Mouse (Mus musculus) liver, embryonic 16.5 days (tissue): ENCODE data around the gene Lat. TPM values are rescaled to one million over a fixed set of nuclear protein-coding genes. Genes with fewer than 3 reads are reported as not detected.

ENCODE experiments used
- ATAC-seq: fragments of 200-750 bp; cut with Nextera tagmentation; 2 replicates; pipeline ENCODE4 v1.8.0; 2017; ENCODE audit warnings: low read depth, mild to moderate bottlenecking, moderate number of reproducible peaks, moderate library complexity
- H3K27ac ChIP-seq: fragments of 300-500 bp; sonication (generic); 2 replicates; pipeline ENCODE4 v1.5.1; 2014; ENCODE audit warnings: mild to moderate bottlenecking, low read length
- H3K27me3 ChIP-seq: fragments of 300-500 bp; sonication (generic); 2 replicates; pipeline ENCODE4 v1.6.1; 2014; ENCODE audit warnings: low read depth, low read length, mixed read lengths; ENCODE audit not compliant: control insufficient read depth, insufficient read depth
- H3K36me3 ChIP-seq: fragments of 300-500 bp; sonication (generic); 2 replicates; pipeline ENCODE4 v1.6.1; 2014; ENCODE audit warnings: mild to moderate bottlenecking; ENCODE audit not compliant: control insufficient read depth, insufficient read depth
- H3K4me1 ChIP-seq: fragments of 300-500 bp; sonication (generic); 2 replicates; pipeline ENCODE4 v1.6.1; 2014; ENCODE audit warnings: low read depth, low read length, mixed read lengths; ENCODE audit not compliant: control insufficient read depth
- H3K4me2 ChIP-seq: fragments of 300-500 bp; sonication (generic); 2 replicates; pipeline ENCODE4 v1.6.1; 2014; ENCODE audit warnings: low read depth, low read length, mixed read lengths
- H3K4me3 ChIP-seq: fragments of 300-500 bp; sonication (generic); 2 replicates; pipeline ENCODE4 v1.5.1; 2014; ENCODE audit warnings: low read depth, mild to moderate bottlenecking, low read length
- H3K9ac ChIP-seq: fragments of 300-500 bp; sonication (generic); 2 replicates; pipeline ENCODE4 v1.6.1; 2014; ENCODE audit warnings: low read depth, low read length
- H3K9me3 ChIP-seq: fragments of 300-500 bp; sonication (generic); replicated peaks from 2 replicates; pipeline ENCODE4 v1.6.1; 2016; ENCODE audit warnings: low read length; ENCODE audit not compliant: control insufficient read depth
- WGBS: fragments of 180-500 bp; shearing (Covaris S2); extraction: QIAGEN DNeasy Blood & Tissue Kit; methylation state at CpG from one replicate; pipeline ENCODE4 v1.1.7; 2014; ENCODE audit not compliant: insufficient replicate concordance; 5-methylcytosine and 5-hydroxymethylcytosine counted together
- polyA plus RNA-seq: library from polyadenylated mRNA; unstranded; fragments of >200 nt; fragmentation: Nextera tagmentation; extraction: Ambion mirVana; gene quantifications from 2 replicates; pipeline ENCODE4 v1.2.1, GENCODE M21; 2015

Gene Lat
- polyA plus RNA-seq, 1 experiment from 2014 or later: 5.4 TPM

DNA sequence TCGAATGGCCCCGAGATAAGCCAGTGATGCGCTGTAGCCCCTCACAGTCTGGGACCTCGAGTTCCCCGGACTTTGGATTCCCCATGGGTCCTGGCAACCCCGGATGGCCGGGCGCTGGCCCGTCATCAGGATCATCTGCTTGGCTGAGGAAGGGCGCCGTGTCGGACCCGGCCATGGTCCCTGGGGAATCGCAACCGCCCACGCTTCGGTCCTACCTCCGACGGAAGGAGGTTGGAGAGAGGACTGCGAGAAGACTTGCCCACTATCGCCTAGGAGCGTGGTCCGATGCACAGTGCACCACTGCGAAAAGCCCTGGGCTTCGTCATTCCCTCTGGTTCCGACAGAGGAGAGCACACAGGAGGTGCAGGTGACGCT, 7.5 kb upstream of the Lat start:
- Histone ChIP-seq H3K4me2 (peak overlapping the region; percentile 92), H3K4me3 (peak overlapping the region; percentile 71), H3K27me3 (no peaks in the 10 kb centered on the region), H3K36me3 (no peaks in the 10 kb centered on the region; the same call in 1 of the 2 replicates), H3K27ac (peak overlapping the region; percentile 5; the same call in 1 of the 2 replicates), H3K9me3 (no peaks in the 10 kb centered on the region), H3K9ac (peak overlapping the region; percentile 66), H3K4me1 (peaks cover 22% of the 10 kb centered on the region)
- under 1% methylated on average over 27 of the region's 27 CpGs for WGBS
- peak; percentile 33 for ATAC-seq

DNA sequence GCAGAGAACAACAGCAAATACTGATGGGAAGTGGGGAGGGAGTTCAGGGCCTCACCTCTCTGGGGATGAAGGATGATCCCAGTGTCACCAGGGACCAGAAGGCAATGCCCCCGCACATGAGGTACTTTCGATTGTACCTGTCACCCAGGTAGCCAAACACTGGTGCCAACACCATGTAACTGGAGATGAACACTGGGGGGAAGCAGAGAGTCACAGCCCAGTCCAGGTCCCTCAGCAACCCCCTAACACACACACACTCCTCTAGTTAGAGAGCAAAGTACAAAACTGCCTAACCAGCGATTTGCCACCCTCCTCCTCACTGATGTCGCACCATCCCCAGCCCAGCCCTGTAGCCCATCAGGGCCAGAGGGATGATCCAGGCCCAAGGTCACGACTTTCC, 5.6 kb upstream of the Lat start:
- H3K9ac ChIP-seq: no peak overlapping the region
- H3K27me3 ChIP-seq: no peaks in the 10 kb centered on the region
- no peak for ATAC-seq
- no peak overlapping the region for H3K4me2 ChIP-seq
- H3K27ac ChIP-seq: no peak overlapping the region
- WGBS: 75% methylated on average over 5 of the region's 5 CpGs
- H3K4me1 ChIP-seq: peaks cover 22% of the 10 kb centered on the region
- no peak overlapping the region for H3K4me3 ChIP-seq
- peaks cover 6% of the 10 kb centered on the region; the same call in 1 of the 2 replicates for H3K36me3 ChIP-seq
- no peaks in the 10 kb centered on the region for H3K9me3 ChIP-seq

DNA sequence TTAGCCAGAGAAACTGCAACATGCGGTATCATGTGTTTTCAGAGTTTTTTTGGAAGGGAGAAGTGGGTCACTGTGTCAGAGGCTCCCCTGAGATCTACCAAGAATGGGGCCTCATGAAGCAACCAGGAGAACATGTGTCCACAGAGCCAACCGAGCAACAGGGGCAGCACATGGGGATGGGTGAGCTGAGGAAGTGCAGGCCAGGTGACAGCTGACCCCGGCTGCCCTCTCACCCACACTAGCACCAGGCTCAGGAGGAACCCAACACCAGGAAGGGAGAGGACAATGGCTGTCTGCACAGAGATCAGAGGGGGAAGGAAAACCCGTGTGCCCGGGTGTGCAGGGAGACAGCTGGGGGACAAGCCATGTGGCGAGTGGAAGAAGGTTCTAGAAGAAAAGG, 5.2 kb upstream of the Lat start:
- H3K36me3 ChIP-seq: peaks cover 8% of the 10 kb centered on the region; the same call in 1 of the 2 replicates
- no peak overlapping the region for H3K4me3 ChIP-seq
- no peaks in the 10 kb centered on the region for H3K9me3 ChIP-seq
- no peak for ATAC-seq
- H3K27me3 ChIP-seq: no peaks in the 10 kb centered on the region
- peaks cover 22% of the 10 kb centered on the region for H3K4me1 ChIP-seq
- H3K9ac ChIP-seq: no peak overlapping the region
- H3K4me2 ChIP-seq: no peak overlapping the region
- WGBS: 51% methylated on average over 6 of the region's 6 CpGs
- no peak overlapping the region for H3K27ac ChIP-seq

DNA sequence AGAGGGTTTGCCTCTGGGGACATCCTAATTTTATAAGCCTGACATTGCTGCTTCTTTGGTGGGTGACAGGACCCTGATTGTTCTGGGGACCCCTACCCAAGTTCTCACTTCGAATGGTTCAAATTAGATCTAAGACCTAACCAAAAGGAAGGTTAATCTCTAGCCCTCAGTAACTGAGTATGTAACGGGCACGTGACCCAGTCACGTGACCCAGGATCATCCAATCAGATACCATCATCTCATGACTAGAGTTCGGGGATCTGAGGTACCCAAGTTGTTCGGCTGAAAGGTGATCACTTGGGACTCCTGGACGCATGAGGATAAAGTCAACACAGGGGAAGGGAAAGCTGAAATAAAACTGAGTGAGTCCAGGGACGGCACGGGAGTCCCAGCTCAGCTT, 3.6 kb upstream of the Lat start:
- H3K4me1 ChIP-seq: peaks cover 21% of the 10 kb centered on the region
- no peak for ATAC-seq
- H3K27ac ChIP-seq: no peak overlapping the region
- 78% methylated on average over 9 of the region's 9 CpGs for WGBS
- no peaks in the 10 kb centered on the region for H3K9me3 ChIP-seq
- H3K9ac ChIP-seq: no peak overlapping the region
- no peak overlapping the region for H3K4me2 ChIP-seq
- no peak overlapping the region for H3K4me3 ChIP-seq
- peaks cover 8% of the 10 kb centered on the region; the same call in 1 of the 2 replicates for H3K36me3 ChIP-seq
- no peaks in the 10 kb centered on the region for H3K27me3 ChIP-seq

DNA sequence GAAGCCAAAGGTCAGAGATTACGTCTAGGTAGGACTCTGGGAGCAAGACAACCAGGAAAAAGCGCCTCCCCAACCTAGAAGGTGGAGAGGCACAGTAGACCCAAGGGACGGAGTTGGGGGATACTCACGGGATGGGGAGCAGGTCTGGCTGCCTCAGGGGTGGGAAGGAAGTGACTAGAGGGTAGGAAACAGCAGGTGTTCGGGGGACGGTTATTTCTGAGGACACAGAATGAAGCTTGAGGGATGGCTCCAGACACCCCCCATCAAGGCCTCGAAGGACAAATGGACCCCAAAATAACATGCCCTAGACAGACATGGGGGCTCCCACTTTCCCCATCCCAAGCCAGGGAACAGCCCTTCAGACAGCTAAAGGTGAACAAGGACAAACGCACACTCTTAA, 1.0 kb downstream of the Lat start:
- H3K4me2 ChIP-seq: no peak overlapping the region
- no peak for ATAC-seq
- 66% methylated on average over 8 of the region's 8 CpGs for WGBS
- H3K4me3 ChIP-seq: no peak overlapping the region
- H3K27me3 ChIP-seq: no peaks in the 10 kb centered on the region
- no peaks in the 10 kb centered on the region for H3K4me1 ChIP-seq
- no peak overlapping the region for H3K27ac ChIP-seq
- H3K9ac ChIP-seq: no peak overlapping the region
- H3K9me3 ChIP-seq: no peaks in the 10 kb centered on the region
- H3K36me3 ChIP-seq: peaks cover 8% of the 10 kb centered on the region; the same call in 1 of the 2 replicates

DNA sequence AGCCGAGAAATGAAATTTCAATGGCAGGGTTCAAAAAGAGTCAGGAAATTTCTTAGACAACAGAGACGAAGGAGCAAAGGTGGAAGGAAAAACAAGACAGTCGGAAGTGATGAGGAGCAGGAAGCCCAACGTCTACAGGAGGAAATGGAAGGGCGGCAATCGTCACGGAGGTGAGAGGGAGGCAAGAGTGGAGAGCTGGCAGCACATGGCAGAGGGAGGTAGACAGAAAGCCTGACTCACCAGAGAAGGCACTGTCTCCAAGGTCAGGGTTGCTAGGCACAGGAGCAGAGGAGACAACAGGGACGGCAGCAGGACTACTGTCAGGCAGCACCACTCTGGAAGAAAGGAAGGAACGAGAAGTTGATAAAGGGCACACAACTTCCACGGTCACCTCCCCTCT, 1.7 kb downstream of the Lat start:
- Histone ChIP-seq H3K9me3 (no peaks in the 10 kb centered on the region), H3K4me3 (no peak overlapping the region), H3K27ac (no peak overlapping the region), H3K9ac (no peak overlapping the region), H3K27me3 (no peaks in the 10 kb centered on the region), H3K4me1 (no peaks in the 10 kb centered on the region), H3K36me3 (peaks cover 8% of the 10 kb centered on the region; the same call in 1 of the 2 replicates), H3K4me2 (no peak overlapping the region)
- no peak for ATAC-seq
- 60% methylated on average over 10 of the region's 10 CpGs for WGBS

DNA sequence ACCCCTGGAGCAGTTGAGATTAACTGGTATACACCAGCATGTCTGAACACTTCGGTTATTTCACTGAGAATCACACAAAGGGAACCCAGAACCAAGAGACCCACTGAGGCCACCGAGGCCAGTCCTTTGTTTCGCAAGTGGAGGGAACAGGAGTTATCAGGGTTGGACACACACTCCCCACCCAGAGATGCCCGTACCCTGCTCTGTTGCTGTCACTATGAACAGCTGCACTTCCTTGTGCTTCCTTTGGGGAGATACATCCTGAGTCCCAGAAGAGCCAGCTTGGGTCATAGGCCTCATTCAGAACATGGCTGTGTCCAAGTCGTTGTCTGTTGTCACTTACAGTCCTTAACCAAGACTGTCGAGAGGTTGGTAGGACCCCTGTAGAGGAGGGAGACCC, 6.3 kb downstream of the Lat start:
- Histone ChIP-seq H3K27me3 (no peaks in the 10 kb centered on the region), H3K36me3 (no peaks in the 10 kb centered on the region), H3K4me2 (no peak overlapping the region), H3K4me3 (no peak overlapping the region), H3K9me3 (no peaks in the 10 kb centered on the region), H3K4me1 (no peaks in the 10 kb centered on the region), H3K9ac (no peak overlapping the region), H3K27ac (no peak overlapping the region)
- no peak for ATAC-seq
- WGBS: 39% methylated on average over 6 of the region's 6 CpGs

DNA sequence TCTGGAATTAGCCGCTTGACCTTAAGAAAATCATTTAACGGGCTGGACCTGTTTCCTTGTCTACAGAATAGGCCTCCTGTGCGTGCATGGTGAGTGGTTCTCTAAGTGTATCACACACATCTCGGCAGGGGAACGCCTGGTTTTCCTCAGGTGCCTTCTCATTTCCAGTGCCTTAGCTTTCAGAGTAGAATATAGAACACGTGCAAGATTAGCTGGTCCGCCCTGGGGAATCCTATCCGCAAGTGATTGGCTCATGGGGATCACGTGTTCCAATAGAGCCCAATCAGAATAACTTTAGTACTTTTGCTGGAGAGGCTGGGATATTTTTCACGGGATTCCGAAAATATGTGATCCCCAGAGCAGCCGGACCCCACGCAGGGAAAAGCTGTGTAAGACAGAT, 10.3 kb downstream of the Lat start:
- H3K27me3 ChIP-seq: no peaks in the 10 kb centered on the region
- no peak overlapping the region for H3K9ac ChIP-seq
- no peaks in the 10 kb centered on the region for H3K36me3 ChIP-seq
- no peak overlapping the region for H3K27ac ChIP-seq
- 68% methylated on average over 13 of the region's 13 CpGs for WGBS
- peaks cover 27% of the 10 kb centered on the region for H3K4me1 ChIP-seq
- no peak overlapping the region for H3K4me3 ChIP-seq
- H3K9me3 ChIP-seq: no peaks in the 10 kb centered on the region
- H3K4me2 ChIP-seq: no peak overlapping the region
- ATAC-seq: no peak

DNA sequence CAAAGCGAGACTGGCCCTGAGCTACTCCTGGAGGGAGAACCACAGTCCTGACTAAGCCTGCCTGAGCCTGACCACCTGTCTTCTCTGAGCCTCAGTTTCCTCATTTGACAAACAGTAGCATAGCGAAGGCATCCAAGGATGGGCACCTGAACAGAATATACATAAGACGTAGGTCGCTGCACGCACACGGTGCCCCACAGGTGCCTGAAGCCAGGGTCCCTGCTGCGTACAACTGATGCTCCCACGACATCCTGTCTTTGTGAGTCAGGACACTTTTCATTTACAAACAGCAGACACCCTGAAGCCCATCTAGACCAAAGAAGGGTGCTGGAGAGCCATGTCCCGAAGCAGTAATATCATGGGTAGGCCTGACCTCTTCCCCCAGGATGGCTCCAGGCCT, 11.0 kb downstream of the Lat start:
- Histone ChIP-seq H3K27ac (no peak overlapping the region), H3K27me3 (no peaks in the 10 kb centered on the region), H3K9me3 (no peaks in the 10 kb centered on the region), H3K4me3 (no peak overlapping the region), H3K4me1 (peaks cover 27% of the 10 kb centered on the region), H3K36me3 (no peaks in the 10 kb centered on the region), H3K9ac (no peak overlapping the region), H3K4me2 (no peak overlapping the region)
- no peak for ATAC-seq
- WGBS: 85% methylated on average over 9 of the region's 9 CpGs
